Mouse (Mus musculus): ENCODE measurements around the gene Dynll1. TPM values are rescaled to one million over a fixed set of nuclear protein-coding genes. Genes with fewer than 3 reads are reported as not detected.
A peak's percentile ranks its signal among the peaks of the same experiment; 100 is the strongest.

The Dynll1 gene
- polyA plus RNA-seq, 1 experiment from 2014 or later: 1,301 TPM

DNA sequence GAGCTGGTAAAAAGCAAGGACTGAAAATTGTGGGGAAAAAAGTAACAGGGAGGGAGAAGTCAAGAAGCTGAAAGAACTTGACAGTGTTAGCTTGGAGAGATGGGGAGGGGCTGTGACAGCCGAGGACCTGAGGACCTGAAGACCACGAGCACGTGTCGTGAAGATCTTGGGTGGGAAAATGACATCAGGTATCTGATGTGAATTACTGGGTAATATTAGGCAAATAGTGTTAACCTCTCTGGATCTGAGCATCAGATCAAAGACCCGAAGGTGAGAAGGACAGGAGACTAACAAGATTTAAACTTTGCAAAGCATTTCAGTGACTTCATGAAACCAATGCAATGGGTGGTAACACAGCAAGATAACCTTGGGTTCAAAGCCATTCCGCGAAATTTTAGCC, 39.2 kb upstream of the Dynll1 start:
- Histone ChIP-seq H3K4me1 (ENCODE audit: control insufficient read depth in 2 of 2, insufficient read depth in 2 of 2, low read length in 2 of 2) (peaks cover 2 to 16% of the 10 kb centered on the region in 2 experiments), H3K36me3 (ENCODE audit: control insufficient read depth, insufficient read depth, low read length) (peaks cover 45% of the 10 kb centered on the region), H3K4me3 (ENCODE audit: control insufficient read depth in 1 of 2, insufficient read depth in 1 of 2, low read depth in 1 of 2, low read length in 2 of 2) (peak overlapping the region in 1 of 2 experiments; percentile 91; a peak in 2 of 4 replicates), H3K9me3 (ENCODE audit: control insufficient read depth, low read length) (no peaks in the 10 kb centered on the region), H3K9ac (ENCODE audit: low read length) (peak overlapping the region; percentile 92), H3K27ac (replicated peaks in 1 of 2; ENCODE audit: control insufficient read depth in 1 of 2, insufficient read depth in 1 of 2, low read depth in 2 of 2, low read length in 2 of 2) (no peak overlapping the region), H3K27me3 (ENCODE audit: control insufficient read depth, insufficient read depth, low read length) (no peaks in the 10 kb centered on the region), H3K4me2 (ENCODE audit: low read length) (peak overlapping the region; percentile 87)
- no peak for ATAC-seq (ENCODE audit: insufficient number of reproducible peaks, insufficient read depth, low FRiP score, low read depth)
- 18% methylated on average over 7 of the region's 7 CpGs for WGBS

DNA sequence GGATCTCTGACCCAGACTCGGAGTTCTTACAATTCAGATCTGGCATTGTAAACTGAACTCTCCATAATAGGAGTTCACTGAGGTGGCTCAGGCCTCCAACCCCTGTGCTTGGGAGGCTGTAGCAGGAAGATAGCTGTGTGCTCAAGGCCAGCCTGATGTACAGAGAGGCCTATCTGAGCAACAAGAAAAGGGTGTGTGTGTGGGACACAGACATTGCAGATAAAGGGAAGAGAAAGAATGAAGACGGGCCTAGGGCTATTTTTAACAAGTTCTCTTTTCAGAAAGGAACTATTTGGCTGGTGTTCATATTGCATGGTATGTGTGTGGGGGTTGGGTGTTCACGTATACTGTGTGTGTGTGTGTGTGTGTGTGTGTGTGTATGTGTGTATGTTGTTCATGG, 32.8 kb upstream of the Dynll1 start:
- Histone ChIP-seq H3K4me1 (ENCODE audit: control insufficient read depth in 2 of 2, insufficient read depth in 2 of 2, low read length in 2 of 2) (peaks cover 10 to 15% of the 10 kb centered on the region in 2 experiments), H3K36me3 (ENCODE audit: control insufficient read depth, insufficient read depth, low read length) (peaks cover 69% of the 10 kb centered on the region), H3K4me2 (ENCODE audit: low read length) (no peak overlapping the region), H3K9ac (ENCODE audit: low read length) (no peak overlapping the region; the same call in 1 of the 2 replicates), H3K4me3 (ENCODE audit: control insufficient read depth in 1 of 2, insufficient read depth in 1 of 2, low read depth in 1 of 2, low read length in 2 of 2) (no peak overlapping the region), H3K9me3 (ENCODE audit: control insufficient read depth, low read length) (no peaks in the 10 kb centered on the region), H3K27ac (replicated peaks in 1 of 2; ENCODE audit: control insufficient read depth in 1 of 2, insufficient read depth in 1 of 2, low read depth in 2 of 2, low read length in 2 of 2) (peak overlapping the region; percentile 40 to 55; a peak in 3 of 4 replicates), H3K27me3 (ENCODE audit: control insufficient read depth, insufficient read depth, low read length) (no peaks in the 10 kb centered on the region)
- whole genome bisulfite sequencing: 53% methylated on average over 3 of the region's 3 CpGs
- ATAC-seq (ENCODE audit: insufficient number of reproducible peaks, insufficient read depth, low FRiP score, low read depth): no peak

DNA sequence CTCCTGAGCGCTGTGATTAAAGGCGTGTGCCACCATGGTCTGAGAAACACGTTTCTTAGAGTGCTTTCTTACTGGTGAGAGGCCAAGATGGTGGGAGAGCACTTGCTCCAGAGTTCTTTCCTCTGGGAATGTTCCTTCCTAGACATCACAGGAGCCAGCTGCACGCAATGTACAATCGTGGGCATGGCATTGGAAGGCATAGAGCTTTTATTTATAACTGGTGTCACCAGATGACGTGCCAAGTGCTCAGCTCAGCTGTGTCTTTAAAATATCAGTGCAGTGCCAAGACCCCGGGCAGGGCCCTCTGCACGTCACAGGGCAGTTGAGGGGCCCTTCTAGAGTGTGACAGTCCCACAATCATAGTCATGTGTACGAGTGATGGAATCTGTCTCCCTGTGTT, 30.2 kb upstream of the Dynll1 start:
- H3K27ac ChIP-seq (replicated peaks in 1 of 2; ENCODE audit: control insufficient read depth in 1 of 2, insufficient read depth in 1 of 2, low read depth in 2 of 2, low read length in 2 of 2): peak overlapping the region; percentile 1 to 50; a peak in 1 of 4 replicates
- no peaks in the 10 kb centered on the region for H3K9me3 ChIP-seq (ENCODE audit: control insufficient read depth, low read length)
- no peak overlapping the region for H3K4me2 ChIP-seq (ENCODE audit: low read length)
- no peak for ATAC-seq (ENCODE audit: insufficient number of reproducible peaks, insufficient read depth, low FRiP score, low read depth)
- H3K9ac ChIP-seq (ENCODE audit: low read length): no peak overlapping the region
- H3K4me3 ChIP-seq (ENCODE audit: control insufficient read depth in 1 of 2, insufficient read depth in 1 of 2, low read depth in 1 of 2, low read length in 2 of 2): no peak overlapping the region
- H3K36me3 ChIP-seq (ENCODE audit: control insufficient read depth, insufficient read depth, low read length): peaks cover 63% of the 10 kb centered on the region
- H3K27me3 ChIP-seq (ENCODE audit: control insufficient read depth, insufficient read depth, low read length): no peaks in the 10 kb centered on the region
- 55% methylated on average over 9 of the region's 9 CpGs for WGBS
- H3K4me1 ChIP-seq (ENCODE audit: control insufficient read depth in 2 of 2, insufficient read depth in 2 of 2, low read length in 2 of 2): peaks cover 13 to 25% of the 10 kb centered on the region in 2 experiments

DNA sequence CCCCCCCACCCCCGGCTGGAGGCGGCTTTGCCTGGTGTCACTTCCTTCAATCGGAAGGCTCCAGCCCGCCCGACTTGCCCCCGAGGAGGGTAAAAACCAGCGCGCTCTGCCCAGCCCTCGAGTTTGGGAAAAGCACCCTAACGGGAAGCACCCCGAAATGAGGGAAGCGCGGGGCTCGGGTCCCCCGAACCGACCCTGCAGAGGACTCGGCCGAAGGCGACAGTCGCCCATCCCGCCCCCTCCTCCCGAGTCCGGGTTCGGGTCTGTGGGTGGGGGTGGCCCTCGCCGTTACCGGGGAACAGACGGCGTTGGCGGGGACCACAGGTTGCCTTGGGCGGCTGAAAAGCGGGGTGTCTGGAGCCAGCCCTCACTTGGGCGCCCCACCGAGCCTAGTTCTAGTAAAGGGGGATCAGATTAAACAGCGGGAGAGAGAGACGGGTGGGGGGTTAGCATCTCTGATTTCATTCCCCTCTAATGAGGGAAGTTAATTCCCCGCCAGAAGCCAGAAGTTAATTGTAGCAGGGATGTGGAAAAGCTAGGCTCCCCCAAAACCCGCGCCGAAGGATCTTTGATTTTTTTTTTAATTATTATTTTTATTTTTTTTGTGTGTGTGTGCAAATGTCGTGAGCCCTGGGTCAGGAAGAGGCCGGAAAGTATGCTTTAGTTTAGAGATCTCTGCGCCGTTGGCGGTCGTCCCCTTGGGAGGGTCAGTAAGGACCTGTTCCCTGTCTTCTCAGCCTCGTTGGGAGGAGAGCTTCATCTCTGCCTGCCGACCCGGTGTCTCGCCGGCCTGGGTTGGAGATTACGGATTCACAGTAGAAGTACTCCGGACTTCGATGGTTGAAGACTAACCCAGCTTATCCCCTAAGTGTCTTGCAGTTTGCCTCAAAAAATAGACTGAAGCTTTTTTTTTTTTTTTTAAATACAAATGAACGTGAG, 27.1 kb upstream of the Dynll1 start:
- Histone ChIP-seq H3K9me3 (ENCODE audit: control insufficient read depth, low read length) (no peaks in the 10 kb centered on the region), H3K27ac (replicated peaks in 1 of 2; ENCODE audit: control insufficient read depth in 1 of 2, insufficient read depth in 1 of 2, low read depth in 2 of 2, low read length in 2 of 2) (peak overlapping the region; percentile 40 to 89; a peak in 3 of 4 replicates), H3K4me3 (ENCODE audit: control insufficient read depth in 1 of 2, insufficient read depth in 1 of 2, low read depth in 1 of 2, low read length in 2 of 2) (peak overlapping the region; percentile 85 to 98), H3K36me3 (ENCODE audit: control insufficient read depth, insufficient read depth, low read length) (peaks cover 33% of the 10 kb centered on the region), H3K4me1 (ENCODE audit: control insufficient read depth in 2 of 2, insufficient read depth in 2 of 2, low read length in 2 of 2) (peaks cover 8 to 19% of the 10 kb centered on the region in 2 experiments), H3K9ac (ENCODE audit: low read length) (peak overlapping the region; percentile 92), H3K27me3 (ENCODE audit: control insufficient read depth, insufficient read depth, low read length) (no peaks in the 10 kb centered on the region), H3K4me2 (ENCODE audit: low read length) (peak overlapping the region; percentile 86)
- ATAC-seq (ENCODE audit: insufficient number of reproducible peaks, insufficient read depth, low FRiP score, low read depth): no peak
- WGBS: under 1% methylated on average over 55 of the region's 55 CpGs

DNA sequence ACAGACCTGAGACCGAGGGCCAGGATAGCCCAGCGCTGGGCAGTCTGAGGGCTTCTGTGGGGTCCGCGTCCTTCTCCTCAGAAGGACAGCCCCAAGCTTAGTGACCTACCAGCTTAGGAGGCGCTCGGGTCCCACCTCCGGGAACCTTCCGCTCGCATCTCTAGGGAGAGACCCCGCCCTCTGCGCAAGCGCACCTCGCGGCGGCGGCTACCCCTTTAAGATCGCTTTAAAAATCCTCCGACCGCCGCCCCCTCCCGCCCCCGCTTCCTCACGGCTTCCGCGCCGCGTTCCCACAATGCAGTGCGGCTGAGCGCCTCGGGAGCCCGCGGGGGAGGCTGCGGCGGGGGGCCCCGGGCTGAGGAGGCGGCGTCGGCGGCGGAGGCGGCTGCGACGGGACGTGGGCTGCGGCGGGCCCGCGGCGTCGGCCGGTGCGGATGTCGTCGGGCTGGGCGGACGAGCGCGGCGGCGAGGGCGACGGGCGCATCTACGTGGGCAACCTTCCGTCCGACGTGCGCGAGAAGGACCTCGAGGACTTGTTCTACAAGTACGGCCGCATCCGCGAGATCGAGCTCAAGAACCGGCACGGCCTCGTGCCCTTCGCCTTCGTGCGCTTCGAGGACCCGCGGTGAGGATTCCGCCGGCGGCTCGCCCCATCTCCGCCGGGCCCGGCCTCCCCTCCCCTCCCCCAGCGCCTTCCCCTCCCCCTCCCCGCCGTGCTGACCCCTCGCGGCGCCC, 26.2 kb upstream of the Dynll1 start, which contains the start of gene Srsf9:
Gene Srsf9 (plus strand): TSS at position 303 of the 735 bp plus-strand sequence.
- peaks cover 24% of the 10 kb centered on the region for H3K36me3 ChIP-seq (ENCODE audit: control insufficient read depth, insufficient read depth, low read length)
- H3K4me3 ChIP-seq (ENCODE audit: control insufficient read depth in 1 of 2, insufficient read depth in 1 of 2, low read depth in 1 of 2, low read length in 2 of 2): peak within 1 kb of the TSS; percentile 85 to 98
- peak; percentile 93 for ATAC-seq (ENCODE audit: insufficient number of reproducible peaks, insufficient read depth, low FRiP score, low read depth)
- WGBS: under 1% methylated on average over 87 of the region's 97 CpGs
- peak within 1 kb of the TSS; percentile 92 for H3K9ac ChIP-seq (ENCODE audit: low read length)
- H3K27me3 ChIP-seq (ENCODE audit: control insufficient read depth, insufficient read depth, low read length): no peaks in the 10 kb centered on the region
- H3K27ac ChIP-seq (replicated peaks in 1 of 2; ENCODE audit: control insufficient read depth in 1 of 2, insufficient read depth in 1 of 2, low read depth in 2 of 2, low read length in 2 of 2): peak within 1 kb of the TSS; percentile 85 to 89
- H3K4me2 ChIP-seq (ENCODE audit: low read length): peak within 1 kb of the TSS; percentile 86
- no peaks in the 10 kb centered on the region for H3K9me3 ChIP-seq (ENCODE audit: control insufficient read depth, low read length)
- peaks cover 8 to 19% of the 10 kb centered on the region in 2 experiments for H3K4me1 ChIP-seq (ENCODE audit: control insufficient read depth in 2 of 2, insufficient read depth in 2 of 2, low read length in 2 of 2)

DNA sequence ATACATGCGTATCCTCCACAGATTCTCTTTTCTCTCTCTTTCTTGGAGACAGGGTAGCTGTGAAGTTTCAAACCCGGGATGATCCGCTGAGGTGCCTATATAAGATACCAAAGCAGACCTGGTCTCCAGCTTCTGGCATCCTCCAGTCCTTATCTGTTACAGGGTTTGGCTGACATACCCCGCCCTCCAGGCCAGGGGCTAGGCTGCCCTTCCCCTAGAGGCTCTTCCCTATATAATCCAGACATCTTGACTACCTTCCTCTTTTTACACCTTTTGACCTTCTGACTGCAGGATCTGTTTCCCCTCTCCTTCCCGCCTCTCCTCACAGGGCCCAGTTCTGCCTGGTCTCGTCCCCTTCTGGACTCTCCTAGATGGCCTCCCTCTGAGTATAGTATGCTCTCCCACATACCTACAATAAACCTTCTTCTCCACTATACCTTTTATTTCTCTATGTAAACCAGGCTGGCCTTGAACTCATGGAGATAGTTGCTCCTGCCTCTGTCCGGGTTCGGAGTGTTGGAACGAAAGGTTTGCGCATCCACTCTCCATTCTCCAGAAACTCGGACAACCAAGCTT, 25.5 kb upstream of the Dynll1 start:
- Histone ChIP-seq H3K4me2 (ENCODE audit: low read length) (peak overlapping the region; percentile 86), H3K9ac (ENCODE audit: low read length) (peak overlapping the region; percentile 92), H3K36me3 (ENCODE audit: control insufficient read depth, insufficient read depth, low read length) (peaks cover 17% of the 10 kb centered on the region), H3K27me3 (ENCODE audit: control insufficient read depth, insufficient read depth, low read length) (no peaks in the 10 kb centered on the region), H3K27ac (replicated peaks in 1 of 2; ENCODE audit: control insufficient read depth in 1 of 2, insufficient read depth in 1 of 2, low read depth in 2 of 2, low read length in 2 of 2) (peak overlapping the region; percentile 85 to 89), H3K4me3 (ENCODE audit: control insufficient read depth in 1 of 2, insufficient read depth in 1 of 2, low read depth in 1 of 2, low read length in 2 of 2) (peak overlapping the region; percentile 85 to 98), H3K9me3 (ENCODE audit: control insufficient read depth, low read length) (no peaks in the 10 kb centered on the region), H3K4me1 (ENCODE audit: control insufficient read depth in 2 of 2, insufficient read depth in 2 of 2, low read length in 2 of 2) (peaks cover 8 to 19% of the 10 kb centered on the region in 2 experiments)
- peak; percentile 37; the same call in 1 of the 2 replicates for ATAC-seq (ENCODE audit: insufficient number of reproducible peaks, insufficient read depth, low FRiP score, low read depth)
- 10% methylated on average over 11 of the region's 11 CpGs for WGBS
